ENCODE assay signal across 8 mouse cellular contexts in genomic region chr5:112551975-112552728, GRCm38 (mm10). TPM values are rescaled to one million over a fixed set of nuclear protein-coding genes. Genes with fewer than 3 reads are reported as not detected.
DNase-seq lines count a peak whose midpoint lies in the region; ATAC-seq and TF ChIP-seq lines count a peak whose summit lies in the region.

No protein-coding gene starts in this region.

- H3K36me3 ChIP-seq in hindbrain, embryonic 13.5 days, result no peaks in the 10 kb centered on the region
- no peaks in the 10 kb centered on the region for H3K36me3 ChIP-seq in intestine, postnatal 0 days (ENCODE audit: control insufficient read depth, insufficient read depth)

- intact Hi-C loops in left cerebral cortex, postnatal 10 days (cut with DNase I), result no loop called here

- ATAC-seq in hindbrain, embryonic 13.5 days (ENCODE audit: low FRiP score), result 0 out of 2 replicates have a peak, but pooled peaks have one; percentile 58
- ATAC-seq in intestine, postnatal 0 days, result no peak
- no peak for ATAC-seq in erythroid progenitor cell, adult 5-6 weeks (replicated peaks; ENCODE audit: low FRiP score, poor library complexity, severe bottlenecking)

- no peak for TF ChIP-seq CTCF in cerebellum, adult 2 months (IDR thresholded peaks at IDR 0.05; ENCODE audit: borderline replicate concordance, insufficient read depth, low read depth, low read length)
- TF ChIP-seq CTCF in intestine, postnatal 0 days (IDR thresholded peaks at IDR 0.05; ENCODE audit: low read depth), result no peak

- peak overlapping the region; percentile 41 for H3K4me2 ChIP-seq in hindbrain, embryonic 13.5 days
- no peak overlapping the region for H3K4me2 ChIP-seq in intestine, postnatal 0 days (replicated peaks; ENCODE audit: low read depth)

- no peaks in the 10 kb centered on the region for H3K27me3 ChIP-seq in cerebellum, adult 2 months (ENCODE audit: control insufficient read depth, insufficient read depth, low read length)
- H3K27me3 ChIP-seq in hindbrain, embryonic 13.5 days, result peaks cover 12% of the 10 kb centered on the region; the same call in 1 of the 2 replicates
- no peaks in the 10 kb centered on the region for H3K27me3 ChIP-seq in intestine, postnatal 0 days (replicated peaks; ENCODE audit: control insufficient read depth, insufficient read depth, low read length)

- peak overlapping the region; percentile 49; the same call in 1 of the 2 replicates for H3K9ac ChIP-seq in hindbrain, embryonic 13.5 days
- H3K9ac ChIP-seq in intestine, postnatal 0 days (ENCODE audit: low read depth, low read length), result no peak overlapping the region

- TF ChIP-seq POLR2A in cerebellum, adult 2 months (IDR thresholded peaks at IDR 0.05; ENCODE audit: borderline replicate concordance, insufficient read depth, low read length), result no peak

- DNase-seq in Muller cell, postnatal 12 days (ENCODE audit: inconsistent ontology term), result peak; percentile 62
- DNase-seq in cerebellum, adult 2 months, result peak; percentile 73 to 78
- DNase-seq in left cerebral cortex, postnatal 10 days (ENCODE audit: extremely low spot score in 1 of 2, low spot score in 2 of 2), result peak; percentile 76 to 86
- peak; percentile 83 for DNase-seq in right cerebral cortex, adult 18-20 months
- no peak for DNase-seq in adrenal gland, adult 8-10 months

- H3K4me3 ChIP-seq in cerebellum, adult 2 months (replicated peaks; ENCODE audit: insufficient read depth, low read depth, low read length), result no peak overlapping the region
- no peak overlapping the region for H3K4me3 ChIP-seq in hindbrain, embryonic 13.5 days
- no peak overlapping the region for H3K4me3 ChIP-seq in intestine, postnatal 0 days (ENCODE audit: low read depth, low read length)

- H3K4me1 ChIP-seq in cerebellum, adult 2 months (ENCODE audit: control insufficient read depth, insufficient read depth, low read length), result peaks cover 66% of the 10 kb centered on the region
- peaks cover 75% of the 10 kb centered on the region for H3K4me1 ChIP-seq in hindbrain, embryonic 13.5 days (replicated peaks)
- H3K4me1 ChIP-seq in intestine, postnatal 0 days (replicated peaks; ENCODE audit: control insufficient read depth, insufficient read depth, low read length), result no peaks in the 10 kb centered on the region

- H3K27ac ChIP-seq in cerebellum, adult 2 months (ENCODE audit: insufficient read depth, low read length), result no peak overlapping the region
- H3K27ac ChIP-seq in hindbrain, embryonic 13.5 days, result peak overlapping the region; percentile 89
- no peak overlapping the region for H3K27ac ChIP-seq in intestine, postnatal 0 days (ENCODE audit: low read depth, low read length)

- 19% methylated on average over 17 of the region's 17 CpGs for WGBS in cerebellum, adult 2 months
- 30% methylated on average over 17 of the region's 17 CpGs for WGBS in hindbrain, embryonic 13.5 days
- 48% methylated on average over 17 of the region's 17 CpGs for WGBS in intestine, postnatal 0 days

- no peaks in the 10 kb centered on the region for H3K9me3 ChIP-seq in hindbrain, embryonic 13.5 days
- H3K9me3 ChIP-seq in intestine, postnatal 0 days (ENCODE audit: control insufficient read depth), result no peaks in the 10 kb centered on the region

RNA-seq across cellular contexts. Expression of gene Sez6l, which starts 24.8 kb away (rescaled TPM):
- 81.5 and 93.9 TPM in 2 replicates for polyA plus RNA-seq in cerebellum, adult 2 months (2012; rRNA removed)
- polyA plus RNA-seq in hindbrain, embryonic 13.5 days (2015; fragmentation: Nextera tagmentation; extraction: Ambion mirVana), result 28.4 and 32.5 TPM in 2 replicates
- total RNA-seq in left cerebral cortex, postnatal 10 days (2021), result 100 to 1,000 TPM; 158 to 163 TPM
- 0.55 and 0.63 TPM in 2 replicates for polyA plus RNA-seq in intestine, postnatal 0 days (2015; fragmentation: Nextera tagmentation; extraction: Ambion mirVana)
- total RNA-seq in adrenal gland, adult 8-10 months (2022), result 10 to 100 TPM in 1 of 4 experiments, 1 to 10 TPM in 3; 5.5 to 10.8 (median 7.5) TPM
- total RNA-seq in erythroid progenitor cell, adult 5-6 weeks (2015; ENCODE audit: low replicate concordance), result not detected in 2 replicates
- not detected in 2 replicates for total RNA-seq in erythroid progenitor cell, adult 5-6 weeks (2017; ENCODE audit: low replicate concordance)

Comparison
In these comparisons a context has a peak if more than half of its experiments do, and no peak if none do; other contexts are left out.
1. RNA of gene Sez6l, which starts 24.8 kb away (total RNA-seq): 158 to 163 TPM in left cerebral cortex, postnatal 10 days; 5.5 to 10.8 TPM in adrenal gland, adult 8-10 months and not detected in erythroid progenitor cell, adult 5-6 weeks; every median in the first group is over 10 times any median in the second.